Mouse (Mus musculus) frontal cortex, adult 2 months (tissue): Measurements from ENCODE around the gene Ostf1. TPM values are rescaled to one million over a fixed set of nuclear protein-coding genes. Genes with fewer than 3 reads are reported as not detected.
"Not testable (repeated sequence)": the region's sequence is repeated elsewhere in the genome, so short reads cannot be mapped to it uniquely, and the experiment has no call there.

Source experiments
- DNase-seq, 2 experiments: peaks; one replicate each; pipeline ENCODE4 v3.0.0; 2022; ENCODE audit warnings: low spot score in 1 of 2; ENCODE audit errors: extremely low spot score in 1 of 2
- polyA plus RNA-seq: library from polyadenylated mRNA; depleted of rRNA; stranded (reverse); fragments of >200 nt; gene quantifications from 2 replicates; pipeline ENCODE4 v1.2.3, GENCODE M21; 2012

Ostf1 gene
- polyA plus RNA-seq, 1 experiment: 25.7 TPM

DNA sequence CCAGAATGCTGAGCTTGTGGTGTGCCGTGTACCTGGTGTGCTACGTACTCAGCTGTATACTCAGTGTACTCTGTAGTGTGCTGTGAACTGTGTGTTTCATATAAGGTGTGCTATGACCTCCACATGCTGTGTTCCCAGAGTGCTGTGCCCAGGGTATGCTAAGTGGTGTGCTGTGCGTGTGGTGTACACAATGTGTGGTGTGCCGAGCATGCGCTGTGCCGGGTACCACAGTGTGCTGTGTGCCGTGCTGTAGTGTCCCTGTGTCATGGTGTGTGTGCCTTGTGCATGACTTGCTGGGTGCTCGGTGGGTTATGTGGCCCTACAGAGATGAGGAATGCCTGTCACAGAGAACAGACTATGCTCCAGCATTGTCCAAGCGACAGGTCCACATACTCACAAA lies 31.0 kb downstream of the Ostf1 start:
- DNase-seq: no peak

DNA sequence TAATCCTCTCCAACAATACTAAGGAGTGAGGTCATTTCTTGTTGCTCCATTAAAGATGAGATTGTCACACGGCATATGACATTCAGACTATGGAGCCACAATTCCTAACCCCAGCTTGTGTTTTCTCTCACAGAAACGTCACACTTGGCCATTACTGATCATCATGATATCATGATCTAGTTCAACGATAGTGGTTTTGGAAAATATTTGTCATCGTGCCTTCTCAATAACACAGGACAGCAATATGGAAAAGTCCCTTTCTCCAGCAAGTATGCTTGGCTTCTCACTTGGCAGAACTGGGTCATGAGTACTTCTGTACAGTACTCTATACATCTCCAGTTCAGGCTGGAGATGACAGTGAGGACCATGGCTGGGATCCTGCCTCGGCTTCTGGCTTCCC lies 32.0 kb downstream of the Ostf1 start:
- no peak for DNase-seq

DNA sequence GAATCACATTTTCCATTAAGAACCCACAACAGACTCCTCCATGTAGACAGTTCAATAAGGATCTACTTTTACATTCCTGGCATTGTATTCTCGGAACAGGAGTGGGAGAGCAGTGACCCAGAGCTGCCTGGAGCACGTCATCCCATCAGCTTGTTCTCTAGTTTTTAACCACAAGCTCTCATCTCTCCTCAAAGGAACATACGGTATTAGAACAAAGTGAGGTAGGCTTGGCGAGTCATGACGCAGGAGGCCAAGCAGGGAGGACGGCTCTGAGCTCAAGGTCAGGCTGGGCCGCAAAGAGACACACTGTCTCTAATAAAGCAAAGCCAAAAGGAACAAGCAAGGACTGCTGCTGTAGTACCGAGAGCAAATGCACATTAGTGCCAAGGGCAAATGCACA lies 32.6 kb downstream of the Ostf1 start:
- no peak for DNase-seq

DNA sequence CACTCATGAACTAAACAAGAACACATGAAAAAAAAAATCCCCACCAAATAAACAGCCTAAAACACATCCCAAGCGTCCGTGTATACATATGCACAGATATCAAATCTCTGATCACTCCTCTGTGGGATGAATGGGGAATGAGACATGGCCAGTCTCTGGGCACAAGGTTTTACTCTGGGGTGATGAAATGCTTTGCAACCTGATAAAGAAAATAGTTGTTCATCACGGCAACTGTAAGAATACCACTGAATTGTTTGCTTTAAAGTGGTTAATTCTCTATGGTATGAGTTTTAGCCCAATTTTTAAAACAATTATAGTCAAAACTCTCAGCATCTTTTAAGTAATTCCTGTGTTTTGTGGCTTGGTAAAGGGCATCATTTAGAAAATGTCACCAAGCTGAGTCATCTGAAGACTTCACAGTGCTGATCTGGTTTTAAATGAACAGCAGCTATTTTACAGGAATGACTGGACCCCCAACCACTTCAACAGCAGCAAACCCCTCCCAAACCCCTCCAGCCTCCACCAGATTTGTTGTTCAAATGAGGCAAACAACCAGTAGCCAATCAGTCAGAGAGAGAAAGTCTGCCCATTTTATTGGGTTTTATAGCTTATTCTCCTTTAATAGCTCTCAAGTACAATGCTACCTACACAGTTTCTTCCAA lies 33.2 kb downstream of the Ostf1 start:
- DNase-seq: no peak

DNA sequence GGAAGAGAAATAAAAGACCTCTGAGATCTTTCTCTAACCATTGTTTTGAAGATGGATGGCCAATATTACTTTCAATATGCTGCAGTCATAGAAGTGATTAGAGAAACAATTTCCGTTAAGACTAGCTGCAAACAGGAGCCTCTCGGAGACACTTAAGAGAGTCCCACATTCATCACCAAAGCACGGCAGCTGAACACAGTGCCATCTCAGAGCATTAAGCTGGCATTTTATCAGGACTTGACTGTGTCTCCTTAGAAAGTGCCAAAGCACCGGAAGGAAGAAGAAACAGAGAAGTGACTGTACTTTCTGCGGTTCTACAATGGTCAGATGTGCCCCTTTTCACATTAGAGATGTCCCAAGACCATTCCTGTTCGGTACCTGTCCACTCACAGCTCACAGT lies 33.9 kb downstream of the Ostf1 start:
- no peak for DNase-seq

DNA sequence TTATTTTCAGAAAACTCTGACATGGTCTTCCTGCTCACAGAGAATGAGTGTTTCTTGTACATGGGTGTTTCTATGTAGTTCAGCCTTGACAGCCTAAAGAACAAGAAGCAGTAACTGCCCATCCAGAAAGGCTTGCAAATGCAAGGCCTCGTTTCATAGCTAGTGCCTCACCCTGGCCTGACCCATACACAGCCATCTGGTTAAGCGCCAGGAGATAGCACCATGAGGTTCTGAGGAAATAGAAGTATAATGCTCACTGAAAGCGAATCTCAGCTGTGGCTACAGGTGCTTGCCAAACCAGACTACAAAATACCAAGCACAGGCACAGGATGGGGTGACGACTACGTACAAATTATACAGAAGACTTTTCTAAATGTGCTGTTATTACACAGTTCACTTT lies 34.7 kb downstream of the Ostf1 start:
- DNase-seq: no peak

DNA sequence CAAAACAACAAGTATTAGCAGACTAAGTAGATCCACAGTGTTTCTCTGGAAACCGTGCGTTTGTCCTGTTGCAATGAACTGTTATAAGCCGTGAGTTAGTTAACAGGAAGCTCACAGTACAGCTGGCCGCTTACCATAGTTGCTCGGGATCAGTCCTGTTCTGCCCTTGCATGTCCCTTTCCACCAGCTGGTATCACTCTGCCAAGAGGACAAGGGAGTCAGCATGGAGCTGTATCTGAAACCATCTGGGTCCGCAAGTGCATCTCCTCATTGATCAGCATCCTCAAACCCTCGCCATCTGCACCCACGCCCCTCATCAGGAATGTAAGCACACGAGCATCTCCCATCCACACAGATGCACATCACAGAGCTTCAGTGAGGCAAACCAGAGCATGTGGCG lies 37.9 kb downstream of the Ostf1 start:
- DNase-seq: no peak

DNA sequence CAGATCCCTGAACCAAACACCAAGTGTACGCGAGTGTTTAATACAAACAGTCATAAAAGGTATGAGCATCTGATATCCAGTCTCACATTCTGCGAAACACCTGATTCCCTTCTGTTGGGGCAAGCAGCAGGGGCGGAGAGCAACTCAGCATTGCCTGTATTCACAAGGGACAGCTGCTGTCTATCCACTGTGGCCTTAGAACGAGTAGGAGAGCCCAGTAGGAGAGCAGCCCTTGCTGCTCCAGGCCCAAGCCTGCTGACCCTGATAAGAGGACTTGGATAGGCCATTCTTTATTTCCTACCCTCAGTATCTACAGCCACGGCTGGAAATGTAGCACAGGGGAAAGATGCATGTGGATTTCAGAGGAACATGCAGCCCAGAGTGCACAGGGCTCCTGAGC lies 38.7 kb downstream of the Ostf1 start:
- no peak for DNase-seq

DNA sequence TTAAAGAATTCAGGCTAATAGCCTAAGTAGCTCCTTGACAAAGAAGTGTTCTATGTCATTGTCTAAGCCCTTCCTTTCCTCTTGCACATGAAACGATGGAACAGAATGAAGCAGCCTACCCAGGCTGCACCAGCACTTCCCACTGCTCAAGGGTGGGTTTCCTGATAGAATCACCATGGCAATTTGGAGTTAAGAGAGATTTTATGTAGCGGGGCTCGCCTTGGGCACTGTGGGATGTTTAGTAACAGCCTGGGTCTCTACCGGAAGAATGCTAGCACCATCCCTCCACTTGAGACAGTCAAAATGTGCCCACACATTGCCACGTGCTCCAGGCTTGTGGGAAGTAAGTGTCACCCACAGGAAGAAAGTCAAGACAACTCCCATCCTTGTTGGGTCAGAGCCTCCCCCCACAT lies 40.7 kb downstream of the Ostf1 start:
- no peak for DNase-seq

DNA sequence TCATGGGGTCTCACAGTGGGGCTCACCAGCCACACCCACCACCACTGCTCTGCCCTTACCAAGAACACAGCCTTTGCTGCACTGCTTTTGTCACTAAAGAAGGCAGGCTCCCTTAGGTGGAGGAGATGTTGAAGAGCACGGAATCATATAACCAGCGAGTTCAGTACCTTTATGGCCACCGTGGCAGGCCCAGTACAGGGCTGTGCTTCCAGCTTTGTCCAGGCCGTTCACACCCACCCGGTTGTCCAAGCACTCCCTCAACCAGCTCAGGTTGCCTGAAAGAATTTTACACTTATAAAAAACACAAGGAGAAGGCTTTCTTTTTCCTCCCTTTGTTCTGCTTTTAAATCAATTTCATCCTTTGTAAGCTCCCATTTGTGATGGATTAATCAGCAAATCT lies 41.4 kb downstream of the Ostf1 start:
- DNase-seq: no peak

DNA sequence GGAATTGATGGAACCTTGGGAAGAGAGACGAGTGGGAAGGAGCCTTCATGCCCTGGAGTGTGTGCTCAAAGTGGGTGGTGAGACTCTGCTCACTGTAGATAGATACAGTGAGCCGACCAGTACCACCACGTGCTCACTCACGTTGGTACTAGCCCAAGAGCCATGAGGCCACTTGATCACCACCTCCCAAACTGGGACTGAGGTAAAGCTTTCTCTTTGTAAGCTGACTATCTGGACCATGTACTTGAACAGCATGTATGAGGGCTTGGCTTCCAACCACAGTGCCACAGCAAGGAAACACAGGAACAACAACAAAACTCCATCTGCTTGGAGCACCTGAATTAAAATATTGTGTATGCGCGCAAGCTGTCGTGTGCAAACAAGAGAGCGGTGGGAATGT lies 42.3 kb downstream of the Ostf1 start:
- DNase-seq: no peak

DNA sequence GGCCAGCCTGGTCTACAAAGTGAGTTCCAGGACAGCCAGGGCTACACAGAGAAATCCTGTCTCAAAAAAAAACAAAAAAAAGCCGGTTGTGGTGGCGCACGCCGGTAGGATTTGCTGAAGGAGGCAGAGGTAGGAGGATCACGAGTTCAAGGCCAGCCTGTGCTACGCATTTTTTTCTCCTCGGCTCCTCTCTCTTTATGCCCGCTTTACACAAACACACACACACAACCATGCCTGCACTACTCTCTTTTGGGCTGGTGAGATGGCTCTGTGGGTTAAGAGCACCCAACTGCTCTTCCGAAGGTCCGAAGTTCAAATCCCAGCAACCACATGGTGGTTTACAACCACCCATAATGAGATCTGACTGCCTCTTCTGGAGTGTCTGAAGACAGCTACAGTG lies 42.8 kb downstream of the Ostf1 start:
- not testable (repeated sequence) for DNase-seq

DNA sequence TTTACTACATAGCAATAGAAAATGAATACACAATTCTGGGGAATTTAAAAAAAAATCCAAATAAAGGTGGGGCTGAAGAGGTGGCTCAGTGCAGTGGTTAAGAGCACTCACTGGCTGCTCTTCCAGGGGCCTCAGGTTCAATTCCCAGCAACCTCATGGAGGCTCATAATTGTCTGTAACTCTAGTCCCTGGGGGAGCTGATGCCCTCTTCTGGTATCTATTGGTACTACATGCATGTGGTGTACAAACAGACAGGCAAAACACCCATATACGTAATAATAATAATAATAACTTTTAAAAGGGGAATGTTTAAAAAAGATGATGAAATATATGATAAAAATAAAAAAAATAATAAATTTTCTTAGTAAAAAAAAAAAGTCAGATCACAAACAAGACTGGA lies 43.4 kb downstream of the Ostf1 start:
- DNase-seq: no peak

DNA sequence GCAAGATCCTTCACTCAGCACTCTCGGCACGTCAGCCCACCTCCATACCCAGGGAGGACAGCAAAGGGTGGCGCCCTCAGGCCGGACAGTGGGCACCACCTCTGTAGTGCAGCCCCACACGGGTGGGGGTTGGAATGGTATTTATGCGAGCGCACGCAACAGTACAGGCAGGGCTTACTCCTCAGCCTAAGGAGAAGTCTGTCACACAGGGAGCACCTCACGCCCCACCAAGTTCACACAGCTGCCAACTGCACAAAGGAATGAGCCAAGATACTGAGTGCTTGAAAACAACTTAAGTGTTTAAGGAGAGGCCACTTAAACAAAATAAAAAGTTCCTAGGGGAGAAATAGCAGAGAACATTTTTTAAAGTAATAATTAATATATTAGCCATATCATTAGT lies 44.5 kb downstream of the Ostf1 start:
- no peak for DNase-seq

DNA sequence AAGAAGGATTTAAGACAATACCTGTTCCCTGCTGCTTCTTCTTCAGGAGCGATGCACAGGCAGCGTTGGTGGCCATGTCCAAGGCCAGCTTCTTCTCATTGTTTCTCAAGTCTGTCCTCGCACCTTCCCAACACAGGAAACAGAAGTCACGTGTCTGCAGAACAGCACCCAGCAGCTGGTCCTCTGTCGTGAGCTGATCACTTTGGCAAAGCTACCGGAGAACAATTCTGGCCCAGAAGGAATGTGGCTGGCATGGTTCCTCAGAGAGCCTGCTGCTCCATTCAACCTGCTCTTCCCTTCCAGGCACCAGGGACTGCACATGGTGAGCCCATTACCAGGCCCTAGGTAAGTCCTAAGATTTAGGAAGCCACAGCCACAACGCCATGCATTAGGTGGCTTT lies 47.0 kb downstream of the Ostf1 start:
- no peak for DNase-seq

DNA sequence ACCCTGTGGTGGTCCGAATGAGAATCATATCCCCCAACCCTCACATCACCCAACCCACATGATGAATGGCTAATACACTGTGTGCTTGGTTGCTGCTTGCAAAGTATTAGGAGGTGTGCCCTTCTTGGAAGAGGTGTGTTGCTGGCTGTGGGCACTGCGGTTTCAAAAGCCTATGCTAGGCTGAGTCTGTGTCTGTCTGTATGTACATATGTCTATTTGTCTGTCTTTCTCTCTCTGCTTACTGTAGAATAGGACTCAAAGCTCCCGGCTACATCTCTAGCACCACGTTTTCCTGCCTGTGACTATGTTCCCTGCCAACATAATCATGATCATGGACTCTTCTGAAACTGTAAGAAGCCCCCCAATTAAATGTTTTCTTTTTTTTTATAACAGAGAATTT lies 47.9 kb downstream of the Ostf1 start:
- DNase-seq: no peak

DNA sequence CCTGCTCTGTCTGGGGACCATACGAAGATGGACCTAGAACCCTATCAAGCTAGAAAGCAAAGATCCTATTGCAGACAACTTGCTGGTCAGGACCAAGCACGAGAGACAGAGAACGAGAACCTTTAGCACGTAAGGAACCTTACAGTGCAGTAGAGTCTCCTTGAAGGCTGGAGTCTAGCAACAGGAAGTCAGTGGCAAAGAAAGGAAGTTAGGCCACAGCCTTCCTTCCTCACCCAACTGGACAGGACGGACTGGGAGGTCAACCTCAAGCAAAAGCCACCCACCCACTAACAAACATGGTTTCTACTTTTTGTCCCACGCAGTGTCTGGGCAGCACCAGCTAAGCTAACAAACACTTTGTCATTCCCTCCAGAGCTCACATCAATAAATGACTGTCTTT lies 48.7 kb downstream of the Ostf1 start:
- no peak for DNase-seq

DNA sequence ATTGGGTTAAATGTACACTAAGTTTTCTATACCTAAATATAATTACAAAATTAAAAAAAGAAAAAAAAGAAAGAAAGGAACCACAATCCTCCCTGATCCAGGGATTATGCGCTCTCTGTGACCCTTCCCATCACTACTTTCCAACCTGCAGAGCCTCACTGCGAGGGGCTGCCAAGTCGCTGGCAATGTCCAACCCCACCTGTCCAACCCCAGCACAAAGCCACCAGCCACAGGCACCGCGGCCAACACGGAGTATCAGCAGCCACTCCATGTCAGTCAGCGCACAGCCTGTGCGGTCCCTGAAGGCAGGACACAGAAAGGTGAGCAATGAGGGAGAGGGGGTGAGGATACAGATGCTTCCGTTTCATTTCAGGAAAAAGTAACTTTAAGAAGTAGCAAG lies 49.4 kb downstream of the Ostf1 start:
- DNase-seq: no peak

DNA sequence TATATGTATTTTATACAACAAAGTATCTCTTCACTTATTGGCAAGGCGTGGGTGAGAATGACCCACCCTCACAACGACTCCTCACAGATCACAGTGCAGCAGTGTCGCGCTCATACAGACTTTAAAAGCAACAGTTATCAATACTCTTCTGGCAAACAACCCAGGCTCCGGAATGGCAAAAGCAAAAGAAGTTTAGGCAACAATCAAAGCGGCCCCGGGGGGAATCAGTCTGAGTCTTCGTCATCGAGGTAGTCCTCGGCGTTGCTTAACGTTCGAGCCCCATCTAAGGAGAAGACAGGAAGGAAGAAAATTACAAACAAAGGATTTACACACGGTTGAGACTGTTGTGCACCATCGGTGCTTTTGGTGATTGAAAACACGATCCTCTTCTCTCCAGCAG lies 50.6 kb downstream of the Ostf1 start:
- no peak for DNase-seq

DNA sequence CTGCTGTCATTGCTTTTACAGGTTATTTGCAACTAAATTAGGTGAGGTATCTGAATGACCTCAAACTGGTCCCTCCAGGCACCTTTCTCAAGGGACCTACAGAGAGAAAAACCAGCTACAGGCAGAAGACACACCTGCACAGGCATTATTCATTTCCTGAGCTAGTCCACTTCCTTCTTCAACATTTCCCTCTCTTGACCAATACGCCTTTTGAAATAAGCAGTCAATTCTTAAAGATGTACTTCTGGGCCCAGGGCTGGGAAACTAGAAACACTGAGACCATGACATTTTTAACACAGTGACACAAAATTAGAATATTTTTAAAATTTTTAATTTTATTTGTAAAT lies 52.6 kb downstream of the Ostf1 start:
- DNase-seq: no peak

DNA sequence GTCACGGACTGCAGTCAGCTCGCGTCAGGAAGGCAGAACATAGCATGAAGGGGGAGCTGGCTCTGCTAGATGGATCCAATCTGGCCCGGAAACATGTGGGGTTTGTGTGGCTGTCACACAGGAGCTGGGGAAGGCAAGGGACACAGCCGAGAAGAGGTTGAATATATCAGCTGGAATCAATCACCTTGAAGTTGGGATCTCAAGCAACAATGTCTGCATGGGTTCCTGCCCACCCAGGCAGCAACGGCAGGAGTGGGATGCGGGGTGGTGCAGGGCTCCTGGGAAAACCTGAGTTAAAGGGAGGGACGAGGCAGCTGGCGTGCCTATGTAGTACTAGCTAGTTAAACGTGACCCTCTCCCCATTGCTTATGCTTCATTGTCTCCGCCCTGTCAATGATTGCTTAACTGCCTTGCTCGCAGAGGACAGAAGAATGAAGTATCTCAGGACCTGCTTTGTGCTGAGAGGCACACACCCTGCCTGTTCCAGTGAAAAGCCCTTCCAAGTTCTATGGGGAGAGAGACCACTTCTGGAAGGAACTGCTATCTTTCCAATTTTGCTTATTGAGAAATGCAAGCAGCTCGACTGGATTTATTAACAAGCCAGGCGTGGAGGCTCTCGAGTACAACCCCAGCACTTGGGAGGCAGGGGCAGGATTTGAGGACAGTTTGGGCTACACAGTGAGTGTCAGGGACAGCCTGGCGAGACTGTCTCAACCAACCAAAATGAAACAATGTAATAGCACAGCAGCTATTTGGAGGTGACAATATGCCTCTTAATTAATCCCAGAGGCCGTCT lies 53.2 kb downstream of the Ostf1 start:
- no peak for DNase-seq

DNA sequence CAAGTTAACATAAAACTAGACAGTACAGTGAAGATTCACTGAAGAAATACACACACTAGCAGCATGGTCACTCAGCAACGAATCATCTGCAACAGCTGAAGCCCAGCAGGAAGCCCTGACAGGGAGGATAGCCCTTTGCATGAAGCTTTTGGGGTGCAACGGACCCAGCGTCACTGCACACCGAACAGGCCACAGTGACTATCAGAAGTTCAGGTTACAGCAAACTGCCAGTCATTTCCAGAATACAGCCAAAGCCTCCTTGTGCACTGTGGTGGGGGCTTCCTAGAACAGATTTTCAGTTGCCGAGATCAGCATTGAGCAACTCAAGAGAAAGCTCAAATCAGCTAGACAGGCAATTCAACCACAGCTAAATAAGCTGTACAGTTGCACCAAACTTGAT lies 54.3 kb downstream of the Ostf1 start:
- DNase-seq: no peak

DNA sequence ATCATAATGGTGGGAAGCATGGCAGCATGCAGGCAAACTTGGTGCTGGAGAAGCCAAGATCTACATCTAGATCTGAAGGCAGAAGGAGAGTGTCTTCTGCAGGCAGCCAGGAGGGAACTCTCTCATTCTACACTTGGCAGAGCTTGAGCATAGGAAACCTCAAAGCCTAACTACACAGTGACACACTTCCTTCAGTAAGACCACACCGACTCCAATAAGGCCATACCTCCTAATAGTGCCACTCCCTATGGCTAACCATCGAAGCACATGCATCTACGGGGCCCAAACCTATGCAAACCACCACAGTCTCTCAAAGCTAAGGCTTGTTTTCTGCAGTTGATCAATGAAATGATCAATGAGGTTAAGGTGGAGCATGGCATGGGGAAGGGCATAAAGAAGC lies 55.7 kb downstream of the Ostf1 start:
- no peak for DNase-seq
